Mouse (Mus musculus): ENCODE results near the gene Ifi27l2b. TPM values are rescaled to one million over a fixed set of nuclear protein-coding genes. Genes with fewer than 3 reads are reported as not detected.

Gene Ifi27l2b
- not detected in 2 replicates for polyA plus RNA-seq (2012; ENCODE audit: low replicate concordance)

GRCm38 (mm10) chr12:103457140-103457539, at the start of gene Ifi27l2b:
Ifi27l2b (minus strand) TSS chr12:103457223.

DNA sequence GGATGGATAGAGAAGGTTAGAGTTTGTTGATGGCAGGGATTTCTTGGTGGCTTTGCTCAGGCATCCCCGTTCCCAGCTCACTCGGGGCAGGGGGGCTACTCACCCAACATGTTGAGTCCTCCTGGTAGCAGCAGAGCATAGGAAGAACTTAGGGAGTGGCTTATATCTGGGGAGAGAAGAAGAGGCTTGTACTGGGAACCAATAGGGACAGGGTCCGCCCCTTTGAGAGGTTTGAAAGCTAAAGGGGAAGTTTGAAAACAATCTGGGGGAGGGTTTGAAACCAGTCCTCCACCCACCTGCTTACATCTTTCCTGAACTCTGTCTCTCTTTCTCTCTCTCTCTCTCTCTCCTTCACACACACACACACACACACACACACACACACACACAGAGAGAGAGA, 13.5 kb downstream of the Ifi27l2b start, which contains the start of gene Ifi27l2a:
Gene Ifi27l2a (minus strand): TSS at position 157 of the 400 bp plus-strand sequence.

GRCm38 (mm10) chr12:103433986-103434731, 22.9 kb downstream of the Ifi27l2b start, which contains the start of gene Ifi27:
Ifi27 (plus strand) TSS chr12:103434211.

DNA sequence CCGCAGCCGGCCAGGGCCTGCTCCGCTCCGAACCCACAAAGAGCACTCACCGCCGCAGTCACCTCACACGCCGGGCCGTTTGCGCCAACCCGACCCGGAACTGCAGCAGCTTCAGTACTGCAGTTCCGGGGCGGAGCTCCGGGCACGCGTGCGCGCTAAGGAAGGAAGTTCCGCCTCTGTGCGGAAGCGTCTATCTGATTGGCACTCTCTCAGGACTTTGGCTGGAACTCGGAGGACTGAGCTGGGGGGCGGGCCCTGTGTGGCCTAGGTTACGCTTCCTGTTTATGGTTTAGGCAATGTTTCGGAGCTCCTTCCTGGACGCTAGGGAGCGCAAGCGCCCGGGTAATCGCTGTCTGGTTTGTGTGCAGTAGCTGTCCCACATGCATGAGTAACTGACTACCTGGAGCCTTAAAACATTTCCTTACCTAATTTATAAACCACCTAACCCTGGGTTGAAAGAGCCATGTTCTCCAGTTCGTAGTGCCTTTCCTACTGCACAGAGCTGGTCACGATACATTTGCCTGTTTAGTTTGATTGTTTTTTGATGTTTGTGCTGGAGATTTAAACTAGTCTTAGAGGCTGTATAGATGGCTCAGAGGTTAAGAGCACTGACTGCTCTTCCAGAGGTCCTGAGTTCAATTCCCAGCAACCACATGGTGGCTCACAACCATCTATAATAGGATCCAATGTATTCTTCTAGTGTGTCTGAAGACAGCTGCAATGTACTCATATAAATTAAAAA, 31.1 kb downstream of the Ifi27l2b start, which contains the start of gene Ddx24:
Gene Ddx24 (minus strand): TSS at position 102 of the 742 bp plus-strand sequence.

DNA sequence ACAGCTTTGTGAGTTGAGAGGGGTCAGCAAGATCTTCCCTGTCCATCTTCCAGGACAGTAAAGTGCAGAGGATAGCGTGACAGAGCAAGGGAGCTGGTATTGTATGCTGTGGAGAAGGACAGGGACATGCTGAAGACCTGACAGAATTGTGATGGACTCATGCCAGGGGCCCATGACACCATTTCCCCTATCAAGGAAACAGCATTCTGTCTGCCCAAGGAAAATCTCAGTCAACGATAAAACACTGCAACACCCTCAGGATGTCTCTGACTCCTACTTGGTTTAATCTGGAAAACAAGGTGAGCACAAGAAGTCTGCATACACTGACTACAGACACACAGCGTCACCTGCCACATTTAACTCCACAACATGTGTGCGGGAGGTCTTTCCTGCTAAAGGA, 49.3 kb downstream of the Ifi27l2b start, which contains the start of gene 9330161L09Rik:
Gene 9330161L09Rik (minus strand): TSS at position 101 of the 400 bp plus-strand sequence.

Other genes starting within 250 kb of the Ifi27l2b start
- gene Prima1, start 215.1 kb downstream of the Ifi27l2b start, polyA plus RNA-seq (2012; ENCODE audit: low replicate concordance): not detected in 2 replicates
- gene Fam181a, start 146.2 kb downstream of the Ifi27l2b start, polyA plus RNA-seq (2012; ENCODE audit: low replicate concordance): not detected in 2 replicates
- gene Asb2, start 101.2 kb downstream of the Ifi27l2b start, polyA plus RNA-seq (2012; ENCODE audit: low replicate concordance): 132 and 134 TPM in 2 replicates
- gene Otub2, start 68.5 kb downstream of the Ifi27l2b start, polyA plus RNA-seq (2012; ENCODE audit: low replicate concordance): 1.3 and 1.9 TPM in 2 replicates
- 0.12 TPM in 1 of 2 replicates, not detected in the other for gene 9330161L09Rik, start 49.4 kb downstream of the Ifi27l2b start, polyA plus RNA-seq (2012; ENCODE audit: low replicate concordance)
- 15.8 and 31.3 TPM in 2 replicates for gene Ddx24, start 31.4 kb downstream of the Ifi27l2b start, polyA plus RNA-seq (2012; ENCODE audit: low replicate concordance)
- gene Ifi27, start 23.0 kb downstream of the Ifi27l2b start, polyA plus RNA-seq (2012; ENCODE audit: low replicate concordance): 11.4 and 14.9 TPM in 2 replicates
- gene Ifi27l2a, start 13.5 kb downstream of the Ifi27l2b start, polyA plus RNA-seq (2012; ENCODE audit: low replicate concordance): 42.1 and 222 TPM in 2 replicates
- 0.02 and 0.04 TPM in 2 replicates for gene Ppp4r4, start 75.1 kb upstream of the Ifi27l2b start, polyA plus RNA-seq (2012; ENCODE audit: low replicate concordance)
- gene Serpina10, start 174.2 kb upstream of the Ifi27l2b start, polyA plus RNA-seq (2012; ENCODE audit: low replicate concordance): not detected in 2 replicates
- gene Serpina6, start 200.0 kb upstream of the Ifi27l2b start, polyA plus RNA-seq (2012; ENCODE audit: low replicate concordance): not detected in 2 replicates
- not detected in 2 replicates for gene Serpina16, start 218.9 kb upstream of the Ifi27l2b start, polyA plus RNA-seq (2012; ENCODE audit: low replicate concordance)
- not detected in 2 replicates for gene Serpina1f, start 238.3 kb upstream of the Ifi27l2b start, polyA plus RNA-seq (2012; ENCODE audit: low replicate concordance)

Measured in hematopoietic multipotent progenitor cell, adult 10-12 weeks (in vitro differentiated cells).